Mouse (Mus musculus): Measurements from ENCODE around the gene Raly. TPM values are rescaled to one million over a fixed set of nuclear protein-coding genes. Genes with fewer than 3 reads are reported as not detected.

Raly gene
- polyA plus RNA-seq, 1 experiment from 2014 or later: 22.8 TPM

GRCm38 (mm10) chr2:154791661-154792642 is 1.1 kb downstream of the Raly start:
- Histone ChIP-seq H3K4me2 (ENCODE audit: low read length) (peak overlapping the region; percentile 85), H3K9me3 (ENCODE audit: control insufficient read depth, low read length) (no peaks in the 10 kb centered on the region), H3K27ac (ENCODE audit: low read depth, low read length) (peak overlapping the region; percentile 98), H3K4me1 (ENCODE audit: control insufficient read depth, insufficient read depth, low read depth, low read length) (peaks cover 25% of the 10 kb centered on the region), H3K4me3 (ENCODE audit: low read length) (peak overlapping the region; percentile 74), H3K36me3 (ENCODE audit: control insufficient read depth, insufficient read depth, low read length) (no peaks in the 10 kb centered on the region), H3K9ac (ENCODE audit: low read depth, low read length) (peak overlapping the region; percentile 91), H3K27me3 (replicated peaks; ENCODE audit: control insufficient read depth, insufficient read depth, low read length) (no peaks in the 10 kb centered on the region)
- ATAC-seq: peak; percentile 16
- under 1% methylated on average over 52 of the region's 67 CpGs for WGBS

DNA sequence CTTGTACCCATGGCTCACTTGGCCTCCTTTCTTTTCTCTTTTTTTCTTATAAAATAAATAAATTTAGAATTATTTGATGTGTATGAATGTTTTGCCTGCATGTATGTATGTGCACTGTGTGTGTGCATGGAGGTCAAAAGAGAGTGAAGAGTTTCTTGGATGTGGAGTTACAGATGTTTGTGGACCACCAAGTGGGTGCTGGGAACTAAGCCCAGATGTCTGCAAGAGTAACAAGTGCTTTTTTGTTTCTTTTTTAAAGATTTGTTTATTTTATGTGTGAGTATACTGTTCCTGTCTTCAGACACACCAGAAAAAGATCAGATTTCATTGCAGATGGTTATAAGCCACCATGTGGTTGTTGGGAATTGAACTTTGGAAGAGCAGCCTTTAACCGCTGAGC is 12.5 kb downstream of the Raly start:
- 76% methylated on average over 1 of the region's 1 CpGs for WGBS
- Histone ChIP-seq H3K4me2 (ENCODE audit: low read length) (no peak overlapping the region), H3K27ac (ENCODE audit: low read depth, low read length) (no peak overlapping the region), H3K9me3 (ENCODE audit: control insufficient read depth, low read length) (no peaks in the 10 kb centered on the region), H3K4me1 (ENCODE audit: control insufficient read depth, insufficient read depth, low read depth, low read length) (no peaks in the 10 kb centered on the region), H3K36me3 (ENCODE audit: control insufficient read depth, insufficient read depth, low read length) (no peaks in the 10 kb centered on the region), H3K9ac (ENCODE audit: low read depth, low read length) (no peak overlapping the region), H3K4me3 (ENCODE audit: low read length) (no peak overlapping the region), H3K27me3 (replicated peaks; ENCODE audit: control insufficient read depth, insufficient read depth, low read length) (no peaks in the 10 kb centered on the region)
- no peak for ATAC-seq

- Histone ChIP-seq H3K27ac (ENCODE audit: low read depth, low read length) (no peak overlapping the region), H3K36me3 (ENCODE audit: control insufficient read depth, insufficient read depth, low read length) (no peaks in the 10 kb centered on the region)
These were observed 12.9 kb downstream of the Raly start for GRCm38 (mm10) chr2:154803845-154804244.

GRCm38 (mm10) chr2:154807689-154808088 is 16.8 kb downstream of the Raly start:
- Histone ChIP-seq H3K4me2 (ENCODE audit: low read length) (no peak overlapping the region), H3K36me3 (ENCODE audit: control insufficient read depth, insufficient read depth, low read length) (no peaks in the 10 kb centered on the region), H3K27me3 (replicated peaks; ENCODE audit: control insufficient read depth, insufficient read depth, low read length) (no peaks in the 10 kb centered on the region), H3K4me3 (ENCODE audit: low read length) (no peak overlapping the region), H3K4me1 (ENCODE audit: control insufficient read depth, insufficient read depth, low read depth, low read length) (no peaks in the 10 kb centered on the region), H3K9me3 (ENCODE audit: control insufficient read depth, low read length) (no peaks in the 10 kb centered on the region), H3K9ac (ENCODE audit: low read depth, low read length) (no peak overlapping the region), H3K27ac (ENCODE audit: low read depth, low read length) (no peak overlapping the region)
- WGBS: 62% methylated on average over 1 of the region's 1 CpGs
- no peak for ATAC-seq

More at GRCm38 (mm10) chr2:154803845-154804244, 12.9 kb downstream of the Raly start:
- no peak for ATAC-seq
- Histone ChIP-seq H3K27me3 (replicated peaks; ENCODE audit: control insufficient read depth, insufficient read depth, low read length) (no peaks in the 10 kb centered on the region), H3K4me3 (ENCODE audit: low read length) (no peak overlapping the region), H3K9me3 (ENCODE audit: control insufficient read depth, low read length) (no peaks in the 10 kb centered on the region), H3K4me2 (ENCODE audit: low read length) (no peak overlapping the region), H3K4me1 (ENCODE audit: control insufficient read depth, insufficient read depth, low read depth, low read length) (no peaks in the 10 kb centered on the region), H3K9ac (ENCODE audit: low read depth, low read length) (no peak overlapping the region)
- WGBS: 76% methylated on average over 4 of the region's 4 CpGs

DNA sequence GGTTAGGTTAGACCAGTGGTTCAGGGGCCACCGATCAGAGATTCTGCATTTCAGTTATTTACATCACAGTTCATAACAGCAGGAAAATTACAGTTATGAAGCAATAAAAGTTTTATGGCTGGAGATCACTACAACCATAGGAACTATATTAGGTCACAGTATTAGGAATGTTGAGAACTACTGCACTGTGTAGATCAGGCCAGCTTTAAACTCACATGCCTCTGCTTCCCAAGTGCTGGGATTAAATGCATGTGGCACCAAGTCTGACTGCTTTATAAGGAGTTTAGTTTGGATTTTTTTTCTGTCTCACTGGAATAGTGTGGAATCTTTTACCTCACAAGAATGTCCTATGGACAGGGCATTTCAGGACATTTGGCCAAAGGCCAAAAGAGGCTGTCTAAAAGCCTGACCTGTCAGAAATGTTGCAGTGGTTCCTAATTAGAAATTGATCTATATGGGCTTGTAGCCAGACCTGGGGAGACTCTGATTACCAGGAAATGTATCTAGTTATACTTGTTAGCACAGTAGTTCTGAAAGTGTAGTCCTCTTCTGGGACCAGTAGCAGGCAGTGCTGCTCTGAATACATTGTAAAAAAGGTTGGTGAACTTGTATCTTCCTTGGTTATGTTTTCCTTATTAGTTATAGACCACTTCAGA is 18.3 kb downstream of the Raly start:
- Histone ChIP-seq H3K9ac (ENCODE audit: low read depth, low read length) (no peak overlapping the region), H3K4me3 (ENCODE audit: low read length) (no peak overlapping the region), H3K27ac (ENCODE audit: low read depth, low read length) (no peak overlapping the region), H3K4me2 (ENCODE audit: low read length) (no peak overlapping the region), H3K27me3 (replicated peaks; ENCODE audit: control insufficient read depth, insufficient read depth, low read length) (no peaks in the 10 kb centered on the region), H3K36me3 (ENCODE audit: control insufficient read depth, insufficient read depth, low read length) (no peaks in the 10 kb centered on the region), H3K4me1 (ENCODE audit: control insufficient read depth, insufficient read depth, low read depth, low read length) (no peaks in the 10 kb centered on the region), H3K9me3 (ENCODE audit: control insufficient read depth, low read length) (no peaks in the 10 kb centered on the region)
- 93% methylated on average over 1 of the region's 1 CpGs for WGBS
- no peak for ATAC-seq

DNA sequence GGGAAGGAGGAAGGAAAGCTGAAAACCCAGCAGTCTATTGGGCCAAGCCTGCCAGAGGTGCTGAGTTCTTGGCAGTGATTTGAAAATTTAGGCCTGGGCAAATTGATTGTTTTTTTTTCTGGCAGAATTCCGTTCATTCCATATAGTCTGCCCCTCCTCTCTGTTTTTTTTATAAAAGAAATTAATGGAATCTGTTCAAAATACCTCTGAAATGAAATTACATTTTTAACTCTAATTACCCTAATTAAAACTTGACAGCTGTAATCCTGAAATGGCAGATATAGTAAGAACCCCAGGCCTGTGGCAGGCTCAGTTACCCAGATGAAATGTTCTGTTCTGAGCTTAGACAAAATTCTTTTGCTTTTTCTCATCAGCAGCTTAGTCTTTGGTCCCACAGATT is 19.9 kb downstream of the Raly start:
- Histone ChIP-seq H3K4me2 (ENCODE audit: low read length) (no peak overlapping the region), H3K36me3 (ENCODE audit: control insufficient read depth, insufficient read depth, low read length) (no peaks in the 10 kb centered on the region), H3K27ac (ENCODE audit: low read depth, low read length) (no peak overlapping the region), H3K27me3 (replicated peaks; ENCODE audit: control insufficient read depth, insufficient read depth, low read length) (no peaks in the 10 kb centered on the region), H3K4me3 (ENCODE audit: low read length) (no peak overlapping the region), H3K4me1 (ENCODE audit: control insufficient read depth, insufficient read depth, low read depth, low read length) (no peaks in the 10 kb centered on the region), H3K9me3 (ENCODE audit: control insufficient read depth, low read length) (no peaks in the 10 kb centered on the region), H3K9ac (ENCODE audit: low read depth, low read length) (no peak overlapping the region)
- WGBS: 49% methylated on average over 1 of the region's 1 CpGs
- no peak for ATAC-seq

DNA sequence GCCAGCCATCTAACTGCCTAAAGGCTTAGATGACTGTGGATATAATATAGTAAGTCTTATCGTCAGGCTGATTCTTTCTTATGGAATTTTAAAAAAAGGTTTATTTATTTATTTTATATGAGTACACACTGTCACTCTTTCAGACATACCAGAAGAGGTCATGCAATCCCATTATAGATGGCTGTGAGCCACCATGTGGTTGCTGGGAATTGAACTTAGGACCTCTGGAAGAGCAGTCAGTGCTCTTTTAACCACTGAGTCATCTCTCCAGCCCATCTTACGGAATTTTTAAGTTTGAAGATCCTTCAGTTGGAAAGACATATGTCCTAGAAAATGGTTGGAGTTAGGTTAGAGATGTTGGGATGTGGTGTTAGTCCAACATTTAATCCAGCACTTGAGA is 22.5 kb downstream of the Raly start:
- H3K4me3 ChIP-seq (ENCODE audit: low read length): no peak overlapping the region
- no peak for ATAC-seq
- H3K36me3 ChIP-seq (ENCODE audit: control insufficient read depth, insufficient read depth, low read length): no peaks in the 10 kb centered on the region
- H3K9me3 ChIP-seq (ENCODE audit: control insufficient read depth, low read length): no peaks in the 10 kb centered on the region
- no peak overlapping the region for H3K27ac ChIP-seq (ENCODE audit: low read depth, low read length)
- H3K9ac ChIP-seq (ENCODE audit: low read depth, low read length): no peak overlapping the region
- H3K4me2 ChIP-seq (ENCODE audit: low read length): no peak overlapping the region
- H3K27me3 ChIP-seq (replicated peaks; ENCODE audit: control insufficient read depth, insufficient read depth, low read length): no peaks in the 10 kb centered on the region
- WGBS: 85% methylated on average over 2 of the region's 2 CpGs
- H3K4me1 ChIP-seq (ENCODE audit: control insufficient read depth, insufficient read depth, low read depth, low read length): peaks cover 11% of the 10 kb centered on the region

DNA sequence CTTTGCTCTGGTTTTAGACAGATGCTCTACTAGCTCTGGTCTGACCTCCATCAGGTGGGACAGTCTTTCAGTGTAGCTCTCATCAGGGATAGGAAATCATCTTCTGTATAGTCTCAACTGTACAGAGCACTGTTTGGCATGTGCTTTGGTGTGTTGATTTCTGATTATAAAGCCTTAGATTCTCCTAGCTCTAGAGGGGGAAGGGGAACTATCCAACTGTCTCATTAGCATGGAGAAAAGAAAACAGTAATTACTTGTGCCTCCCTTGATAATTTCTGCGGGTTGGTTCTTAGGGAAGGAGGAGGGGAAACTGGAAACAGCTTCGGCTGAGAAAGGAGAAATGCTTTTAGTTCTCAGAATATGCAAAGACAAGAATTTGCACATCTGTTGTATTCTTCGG is 26.2 kb downstream of the Raly start:
- peak; percentile 50; the same call in 1 of the 2 replicates for ATAC-seq
- Histone ChIP-seq H3K27ac (ENCODE audit: low read depth, low read length) (no peak overlapping the region), H3K27me3 (replicated peaks; ENCODE audit: control insufficient read depth, insufficient read depth, low read length) (no peaks in the 10 kb centered on the region), H3K4me1 (ENCODE audit: control insufficient read depth, insufficient read depth, low read depth, low read length) (peaks cover 11% of the 10 kb centered on the region), H3K4me2 (ENCODE audit: low read length) (no peak overlapping the region), H3K36me3 (ENCODE audit: control insufficient read depth, insufficient read depth, low read length) (no peaks in the 10 kb centered on the region), H3K9me3 (ENCODE audit: control insufficient read depth, low read length) (no peaks in the 10 kb centered on the region), H3K4me3 (ENCODE audit: low read length) (no peak overlapping the region), H3K9ac (ENCODE audit: low read depth, low read length) (no peak overlapping the region)
- WGBS: 32% methylated on average over 3 of the region's 3 CpGs

DNA sequence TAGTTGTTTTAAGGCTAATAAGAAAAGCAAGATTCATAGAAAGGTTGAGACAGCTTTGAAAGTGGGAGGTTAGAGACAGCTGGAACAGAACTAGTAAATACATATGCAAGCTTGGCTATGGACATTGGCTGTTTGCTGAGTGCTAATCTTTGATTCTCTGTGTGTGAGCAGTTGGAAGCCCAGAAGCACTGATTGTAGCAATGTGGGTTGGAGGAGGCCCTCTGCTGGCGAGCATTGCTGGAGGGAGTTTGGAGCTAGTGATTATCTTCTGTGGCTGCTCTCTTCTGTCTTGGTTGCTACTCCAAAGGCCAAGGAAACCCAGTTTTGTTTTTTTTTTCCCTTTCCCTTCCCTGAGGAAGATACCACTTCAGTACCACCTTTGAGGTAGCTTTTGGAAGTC is 26.9 kb downstream of the Raly start:
- no peaks in the 10 kb centered on the region for H3K36me3 ChIP-seq (ENCODE audit: control insufficient read depth, insufficient read depth, low read length)
- no peak overlapping the region for H3K9ac ChIP-seq (ENCODE audit: low read depth, low read length)
- no peaks in the 10 kb centered on the region for H3K9me3 ChIP-seq (ENCODE audit: control insufficient read depth, low read length)
- H3K4me3 ChIP-seq (ENCODE audit: low read length): no peak overlapping the region
- H3K27me3 ChIP-seq (replicated peaks; ENCODE audit: control insufficient read depth, insufficient read depth, low read length): no peaks in the 10 kb centered on the region
- no peak for ATAC-seq
- no peak overlapping the region for H3K27ac ChIP-seq (ENCODE audit: low read depth, low read length)
- H3K4me2 ChIP-seq (ENCODE audit: low read length): no peak overlapping the region
- WGBS: 47% methylated on average over 1 of the region's 1 CpGs
- peaks cover 11% of the 10 kb centered on the region for H3K4me1 ChIP-seq (ENCODE audit: control insufficient read depth, insufficient read depth, low read depth, low read length)
